Mouse (Mus musculus) neural tube, embryonic 12.5 days (tissue): ENCODE measurements around the gene Frat2. TPM values are rescaled to one million over a fixed set of nuclear protein-coding genes. Genes with fewer than 3 reads are reported as not detected.
A peak's percentile ranks its signal among the peaks of the same experiment; 100 is the strongest.

ENCODE experiments used
- ATAC-seq: fragments of 200-750 bp; cut with Nextera tagmentation; 2 replicates; pipeline ENCODE4 v1.8.0; 2017; ENCODE audit warnings: low read depth, mild to moderate bottlenecking, moderate TSS enrichment, moderate library complexity; ENCODE audit not compliant: low FRiP score
- H3K27ac ChIP-seq: fragments of 300-500 bp; sonication (generic); 2 replicates; pipeline ENCODE4 v1.5.1; 2016
- H3K27me3 ChIP-seq: fragments of 300-500 bp; sonication (generic); replicated peaks from 2 replicates; pipeline ENCODE4 v1.6.1; 2016; ENCODE audit warnings: mild to moderate bottlenecking
- H3K36me3 ChIP-seq: fragments of 300-500 bp; sonication (generic); 2 replicates; pipeline ENCODE4 v1.6.1; 2016; ENCODE audit warnings: mild to moderate bottlenecking
- H3K4me1 ChIP-seq: fragments of 300-500 bp; sonication (generic); 2 replicates; pipeline ENCODE4 v1.6.1; 2016
- H3K4me2 ChIP-seq: fragments of 300-500 bp; sonication (generic); replicated peaks from 2 replicates; pipeline ENCODE4 v1.6.1; 2016; ENCODE audit warnings: mild to moderate bottlenecking
- H3K4me3 ChIP-seq: fragments of 300-500 bp; sonication (generic); 2 replicates; pipeline ENCODE4 v1.5.1; 2016
- H3K9ac ChIP-seq: fragments of 300-500 bp; sonication (generic); 2 replicates; pipeline ENCODE4 v1.6.1; 2016; ENCODE audit warnings: mild to moderate bottlenecking
- H3K9me3 ChIP-seq: fragments of 300-500 bp; sonication (generic); 2 replicates; pipeline ENCODE4 v1.6.1; 2016; ENCODE audit warnings: mild to moderate bottlenecking
- WGBS: fragments of 180-500 bp; shearing (Covaris S2); methylation state at CpG from one replicate; pipeline ENCODE4 v1.1.7; 2016; 5-methylcytosine and 5-hydroxymethylcytosine counted together
- polyA plus RNA-seq: library from polyadenylated mRNA; unstranded; fragments of >200 nt; fragmentation: Nextera tagmentation; extraction: Ambion mirVana; gene quantifications from 2 replicates; pipeline ENCODE4 v1.2.1, GENCODE M21; 2016

Gene Frat2
- polyA plus RNA-seq, 1 experiment from 2014 or later, result 19.7 TPM

DNA sequence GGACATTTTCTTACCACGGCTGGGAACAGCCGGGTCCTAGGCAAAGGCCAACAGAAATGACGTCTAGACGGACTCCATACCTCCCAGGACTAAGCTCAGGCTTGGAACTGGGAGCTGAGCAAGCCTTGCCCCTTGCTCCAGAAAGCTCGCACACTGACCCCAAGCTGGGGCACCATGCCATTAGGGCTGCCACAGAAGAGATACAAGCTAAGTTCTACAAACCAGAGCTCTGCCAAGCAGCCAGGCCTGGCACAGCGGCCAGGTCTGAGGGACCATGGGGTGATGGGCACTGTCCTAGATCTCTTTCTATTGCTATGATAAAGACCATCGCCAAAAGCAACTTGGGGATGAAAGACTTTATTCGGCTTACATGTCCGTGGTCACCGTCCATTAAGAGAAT is 35.4 kb downstream of the Frat2 start:
- no peaks in the 10 kb centered on the region for H3K27me3 ChIP-seq
- H3K9me3 ChIP-seq, result no peaks in the 10 kb centered on the region
- no peak for ATAC-seq
- H3K27ac ChIP-seq, result no peak overlapping the region
- no peaks in the 10 kb centered on the region for H3K36me3 ChIP-seq
- no peak overlapping the region for H3K4me2 ChIP-seq
- H3K4me1 ChIP-seq, result no peaks in the 10 kb centered on the region
- 92% methylated on average over 10 of the region's 10 CpGs for WGBS
- no peak overlapping the region for H3K4me3 ChIP-seq
- H3K9ac ChIP-seq, result no peak overlapping the region

- no peak overlapping the region for H3K4me2 ChIP-seq
- H3K4me1 ChIP-seq, result no peaks in the 10 kb centered on the region
- no peak for ATAC-seq
- 84% methylated on average over 5 of the region's 5 CpGs for WGBS
- H3K9me3 ChIP-seq, result peaks cover 7% of the 10 kb centered on the region; the same call in 1 of the 2 replicates
- no peaks in the 10 kb centered on the region for H3K27me3 ChIP-seq
- H3K27ac ChIP-seq, result no peak overlapping the region
- no peak overlapping the region for H3K9ac ChIP-seq
- no peaks in the 10 kb centered on the region for H3K36me3 ChIP-seq
- H3K4me3 ChIP-seq, result no peak overlapping the region
Observed at GRCm38 (mm10) chr19:41810074-41810473, 37.9 kb downstream of the Frat2 start.

DNA sequence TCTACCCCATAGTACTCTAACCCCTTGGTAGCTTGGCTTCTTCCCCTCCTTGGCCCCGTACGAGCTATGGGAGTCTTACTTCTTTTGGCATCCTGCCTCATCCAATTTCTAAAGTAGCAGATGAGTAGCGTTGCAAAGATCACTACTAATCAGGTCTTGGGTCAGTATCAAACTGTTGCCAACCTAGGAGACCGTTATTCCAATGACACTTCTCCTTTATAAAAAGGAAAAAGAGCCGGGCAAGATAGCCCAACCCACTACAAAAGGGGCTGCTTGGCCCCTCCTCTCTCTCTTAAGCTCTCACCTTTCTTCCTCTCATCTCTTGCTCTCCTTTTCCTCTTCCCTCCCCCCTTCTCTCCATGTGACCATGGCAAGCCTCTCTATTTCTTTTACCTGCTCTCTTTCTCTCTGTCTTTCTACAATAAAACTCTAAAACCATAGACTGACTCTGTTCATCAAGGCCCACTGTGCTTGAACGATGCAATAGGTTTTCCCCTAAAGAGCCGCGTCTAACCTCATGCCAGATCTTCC is 39.8 kb downstream of the Frat2 start:
- ATAC-seq, result no peak
- WGBS, result 87% methylated on average over 8 of the region's 8 CpGs
- H3K4me2 ChIP-seq, result no peak overlapping the region
- H3K9me3 ChIP-seq, result peaks cover 7% of the 10 kb centered on the region; the same call in 1 of the 2 replicates
- H3K4me3 ChIP-seq, result no peak overlapping the region
- H3K4me1 ChIP-seq, result no peaks in the 10 kb centered on the region
- H3K27ac ChIP-seq, result no peak overlapping the region
- no peaks in the 10 kb centered on the region for H3K36me3 ChIP-seq
- no peaks in the 10 kb centered on the region for H3K27me3 ChIP-seq
- no peak overlapping the region for H3K9ac ChIP-seq

GRCm38 (mm10) chr19:41807497-41807896 is 40.4 kb downstream of the Frat2 start:
- no peaks in the 10 kb centered on the region for H3K4me1 ChIP-seq
- no peaks in the 10 kb centered on the region for H3K36me3 ChIP-seq
- H3K9me3 ChIP-seq, result peaks cover 7% of the 10 kb centered on the region; the same call in 1 of the 2 replicates
- 90% methylated on average over 9 of the region's 9 CpGs for WGBS
- no peak overlapping the region for H3K9ac ChIP-seq
- H3K27me3 ChIP-seq, result no peaks in the 10 kb centered on the region
- no peak overlapping the region for H3K4me3 ChIP-seq
- no peak for ATAC-seq
- no peak overlapping the region for H3K4me2 ChIP-seq
- no peak overlapping the region for H3K27ac ChIP-seq

GRCm38 (mm10) chr19:41805831-41806230 is 42.1 kb downstream of the Frat2 start:
- 89% methylated on average over 4 of the region's 4 CpGs for WGBS
- no peak overlapping the region for H3K27ac ChIP-seq
- peaks cover 4% of the 10 kb centered on the region; the same call in 1 of the 2 replicates for H3K4me1 ChIP-seq
- H3K4me3 ChIP-seq, result no peak overlapping the region
- H3K9me3 ChIP-seq, result peaks cover 7% of the 10 kb centered on the region; the same call in 1 of the 2 replicates
- no peaks in the 10 kb centered on the region for H3K36me3 ChIP-seq
- H3K9ac ChIP-seq, result no peak overlapping the region
- no peak for ATAC-seq
- no peaks in the 10 kb centered on the region for H3K27me3 ChIP-seq
- no peak overlapping the region for H3K4me2 ChIP-seq

DNA sequence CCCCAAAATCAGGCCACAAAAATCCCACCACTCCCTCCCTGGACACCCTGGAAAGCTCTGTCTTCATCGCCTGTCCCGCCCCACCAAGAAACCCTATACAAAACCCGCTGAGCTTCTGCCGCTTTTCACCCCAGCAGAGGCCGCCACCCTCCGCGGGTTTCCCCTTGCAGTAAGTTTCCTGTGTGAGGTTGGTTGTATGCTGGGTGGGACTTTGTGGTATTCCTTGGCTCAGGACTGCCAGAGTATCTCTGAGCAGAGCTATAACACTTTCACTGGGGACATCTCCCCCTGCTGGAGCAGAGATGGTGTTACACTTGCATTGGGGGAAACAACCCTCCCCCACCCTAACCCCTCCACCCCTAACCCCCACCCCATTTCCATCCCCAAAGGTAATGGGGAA is 44.6 kb downstream of the Frat2 start:
- H3K4me2 ChIP-seq, result no peak overlapping the region
- peaks cover 7% of the 10 kb centered on the region; the same call in 1 of the 2 replicates for H3K9me3 ChIP-seq
- H3K4me1 ChIP-seq, result peaks cover 15% of the 10 kb centered on the region
- no peak overlapping the region for H3K4me3 ChIP-seq
- no peak for ATAC-seq
- no peak overlapping the region for H3K9ac ChIP-seq
- no peaks in the 10 kb centered on the region for H3K27me3 ChIP-seq
- H3K27ac ChIP-seq, result no peak overlapping the region
- 43% methylated on average over 7 of the region's 7 CpGs for WGBS
- no peaks in the 10 kb centered on the region for H3K36me3 ChIP-seq

DNA sequence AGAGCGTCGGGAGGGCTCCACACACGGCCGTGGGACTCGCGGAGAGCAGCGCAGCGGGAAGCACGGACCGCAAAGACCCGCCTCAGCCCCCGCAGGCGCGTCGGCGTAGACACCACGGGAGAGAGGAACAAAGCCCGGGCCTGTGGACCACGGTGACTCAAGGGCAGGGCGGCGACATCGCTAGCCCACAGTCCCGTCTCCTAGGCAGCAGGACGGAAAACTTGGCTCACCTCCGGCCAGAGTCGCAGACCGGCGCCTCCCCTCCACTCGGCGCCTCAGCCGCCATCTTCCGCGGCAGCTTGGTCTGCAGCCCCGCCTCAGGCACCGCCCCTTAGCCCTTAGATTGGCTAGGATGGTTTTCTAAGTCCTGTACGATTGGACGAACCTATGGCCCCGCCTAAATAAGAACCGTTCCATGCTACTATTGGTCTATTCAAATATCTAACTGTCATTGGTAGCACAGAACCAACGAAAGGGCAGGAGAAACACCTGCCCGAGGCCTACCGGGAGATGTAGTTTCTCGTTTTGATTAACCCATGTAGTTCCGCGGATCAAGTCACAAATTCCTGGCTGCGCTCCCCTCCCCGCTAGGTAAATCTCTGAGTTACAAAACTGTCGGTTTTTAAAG is 46.1 kb downstream of the Frat2 start, which contains the start of gene Arhgap19:
Arhgap19 (minus strand) TSS at position 306 of the 628 bp plus-strand sequence.
- WGBS, result under 1% methylated on average over 48 of the region's 48 CpGs
- peak; percentile 100 for ATAC-seq

GRCm38 (mm10) chr19:41800986-41801741 is 46.8 kb downstream of the Frat2 start:
- Histone ChIP-seq H3K4me2 (peak overlapping the region; percentile 80), H3K4me3 (peak overlapping the region; percentile 81), H3K27ac (no peak overlapping the region), H3K9me3 (peaks cover 7% of the 10 kb centered on the region; the same call in 1 of the 2 replicates), H3K36me3 (no peaks in the 10 kb centered on the region), H3K4me1 (peaks cover 15% of the 10 kb centered on the region), H3K27me3 (no peaks in the 10 kb centered on the region), H3K9ac (peak overlapping the region; percentile 79)
- 6% methylated on average over 26 of the region's 26 CpGs for WGBS
- no peak for ATAC-seq

More for the DNA sequence above, 46.1 kb downstream of the Frat2 start, which contains the start of gene Arhgap19:
- peaks cover 7% of the 10 kb centered on the region; the same call in 1 of the 2 replicates for H3K9me3 ChIP-seq
- H3K4me3 ChIP-seq, result peak within 1 kb of the TSS; percentile 81
- H3K4me1 ChIP-seq, result peaks cover 15% of the 10 kb centered on the region
- peak within 1 kb of the TSS; percentile 80 for H3K4me2 ChIP-seq
- peak within 1 kb of the TSS; percentile 79 for H3K9ac ChIP-seq
- no peaks in the 10 kb centered on the region for H3K36me3 ChIP-seq
- H3K27ac ChIP-seq, result no peak within 1 kb of the TSS
- no peaks in the 10 kb centered on the region for H3K27me3 ChIP-seq

DNA sequence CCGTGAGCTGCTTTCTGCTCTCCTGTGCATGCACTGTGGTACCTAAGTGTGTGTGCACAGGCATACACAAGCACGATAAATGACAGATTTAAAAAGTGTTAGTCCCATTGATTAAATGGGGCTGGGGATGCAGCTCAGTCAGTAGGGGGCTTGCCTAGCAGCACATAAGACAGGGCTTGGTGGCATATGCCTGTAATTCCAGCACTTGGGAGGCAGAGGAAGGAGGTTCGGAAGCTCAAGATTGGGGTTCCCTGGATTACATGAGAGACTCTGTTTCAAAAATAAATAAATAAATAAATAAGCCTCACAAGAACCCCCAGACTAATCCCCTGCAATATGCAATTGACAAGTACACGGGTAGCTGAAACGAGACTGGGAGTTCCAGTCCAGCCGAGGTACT is 47.5 kb downstream of the Frat2 start:
- no peaks in the 10 kb centered on the region for H3K36me3 ChIP-seq
- H3K4me2 ChIP-seq, result peak overlapping the region; percentile 80
- H3K27me3 ChIP-seq, result no peaks in the 10 kb centered on the region
- no peak for ATAC-seq
- H3K4me1 ChIP-seq, result peaks cover 15% of the 10 kb centered on the region
- H3K9me3 ChIP-seq, result 0 out of 2 replicates have a peak, but pooled peaks cover 1% of the 10 kb centered on the region
- 0 out of 2 replicates have a peak overlapping the region, but pooled peaks have one; percentile 33 for H3K9ac ChIP-seq
- WGBS, result 55% methylated on average over 6 of the region's 6 CpGs
- peak overlapping the region; percentile 81; the same call in 1 of the 2 replicates for H3K4me3 ChIP-seq
- H3K27ac ChIP-seq, result no peak overlapping the region

DNA sequence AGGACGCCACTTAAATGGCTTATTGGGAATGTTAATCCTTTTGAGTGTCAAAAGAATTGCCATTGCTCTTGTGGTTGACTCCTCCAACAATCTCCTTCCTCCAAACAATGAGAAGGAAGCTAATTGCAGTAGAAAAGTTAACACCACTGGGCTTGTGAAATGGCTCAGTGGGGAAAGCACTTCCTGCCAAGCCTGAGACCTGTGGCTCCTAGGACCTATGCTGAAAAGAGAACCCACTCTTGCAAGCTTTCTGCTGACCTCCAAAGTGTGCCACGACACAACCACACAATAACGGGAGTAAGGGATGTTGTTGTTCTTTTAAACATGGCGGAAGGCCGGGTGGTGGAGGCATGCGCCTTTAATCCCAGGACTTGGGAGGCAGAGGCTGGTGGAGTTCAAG is 50.4 kb downstream of the Frat2 start:
- no peak overlapping the region for H3K27ac ChIP-seq
- no peak overlapping the region for H3K4me2 ChIP-seq
- 94% methylated on average over 6 of the region's 6 CpGs for WGBS
- no peaks in the 10 kb centered on the region for H3K36me3 ChIP-seq
- no peak for ATAC-seq
- no peak overlapping the region for H3K9ac ChIP-seq
- H3K9me3 ChIP-seq, result no peaks in the 10 kb centered on the region
- H3K27me3 ChIP-seq, result no peaks in the 10 kb centered on the region
- no peak overlapping the region for H3K4me3 ChIP-seq
- peaks cover 15% of the 10 kb centered on the region for H3K4me1 ChIP-seq

GRCm38 (mm10) chr19:41796789-41797327 is 51.1 kb downstream of the Frat2 start:
- Histone ChIP-seq H3K4me1 (peaks cover 15% of the 10 kb centered on the region), H3K4me3 (no peak overlapping the region), H3K9me3 (no peaks in the 10 kb centered on the region), H3K4me2 (no peak overlapping the region), H3K27me3 (no peaks in the 10 kb centered on the region), H3K27ac (no peak overlapping the region), H3K9ac (no peak overlapping the region), H3K36me3 (no peaks in the 10 kb centered on the region)
- ATAC-seq, result no peak
- 89% methylated on average over 12 of the region's 12 CpGs for WGBS
